Mouse (Mus musculus): ENCODE results near the gene Cldn34c4. TPM values are rescaled to one million over a fixed set of nuclear protein-coding genes. Genes with fewer than 3 reads are reported as not detected.

Cldn34c4 gene
- polyA plus RNA-seq (2012; rRNA removed): not detected in 2 replicates

DNA sequence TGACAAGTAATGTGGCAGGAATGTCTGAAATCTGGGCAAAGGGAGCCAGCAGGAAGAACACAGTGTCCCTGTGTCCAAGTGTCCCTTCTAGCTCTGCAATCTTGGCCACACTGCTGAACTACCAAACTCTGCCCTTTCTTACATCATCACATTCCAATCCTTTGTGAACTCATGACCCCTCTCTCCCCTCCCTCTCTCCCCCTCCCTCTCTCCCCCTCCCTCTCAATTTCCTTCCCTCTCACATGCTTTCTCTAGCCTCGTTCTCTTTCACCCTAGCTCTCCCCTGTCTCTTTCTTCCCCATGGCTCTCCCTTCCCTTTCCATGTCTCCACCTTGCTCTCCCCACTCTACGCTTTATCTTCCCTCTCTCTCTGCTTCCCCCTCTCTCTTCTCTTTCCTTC is at the start of gene Cldn34c4:
Cldn34c4 (minus strand) TSS at position 101 of the 400 bp plus-strand sequence.
- no peak for DNase-seq (ENCODE audit: extremely low spot score in 1 of 2, low spot score in 1 of 2)

DNA sequence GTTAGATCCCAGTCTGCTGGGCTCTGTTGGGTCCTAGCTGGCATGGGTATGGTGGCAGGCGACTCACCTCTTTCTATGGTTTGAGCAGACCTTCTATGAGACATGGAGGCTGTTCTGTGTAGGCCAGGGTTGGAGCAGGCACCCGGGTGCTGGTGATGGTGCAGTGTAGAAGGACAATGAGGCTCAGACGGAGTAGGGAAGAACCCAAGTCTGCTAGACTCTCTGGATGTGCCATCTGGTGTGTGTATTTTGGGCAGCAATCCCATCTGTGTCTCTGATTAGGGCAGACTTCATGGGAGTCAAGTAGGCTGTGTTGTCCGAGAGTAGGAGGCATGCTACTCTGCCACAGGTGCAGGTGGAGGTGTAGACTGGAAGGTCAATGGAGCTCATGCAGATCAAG is 10.7 kb upstream of the Cldn34c4 start:
- DNase-seq (ENCODE audit: extremely low spot score in 1 of 2, low spot score in 1 of 2): peak; percentile 2 to 16

Data from frontal cortex, adult 2 months (tissue).